Mouse (Mus musculus) midbrain, embryonic 11.5 days (tissue): Measurements from ENCODE around the gene Igf2r. TPM values are rescaled to one million over a fixed set of nuclear protein-coding genes. Genes with fewer than 3 reads are reported as not detected.

Source experiments
- ATAC-seq: fragments of 200-750 bp; cut with Nextera tagmentation; 2 replicates; pipeline ENCODE4 v1.8.0; 2017; ENCODE audit warnings: moderate TSS enrichment, moderate library complexity; ENCODE audit not compliant: low FRiP score
- DNase-seq: peaks from one replicate; pipeline ENCODE4 v3.0.0; 2015; ENCODE audit warnings: low spot score; ENCODE audit errors: missing footprints
- H3K27ac ChIP-seq: fragments of 300-500 bp; sonication (generic); 2 replicates; pipeline ENCODE4 v1.5.1; 2014; ENCODE audit warnings: low read depth, low read length
- H3K27me3 ChIP-seq: fragments of 300-500 bp; sonication (generic); 2 replicates; pipeline ENCODE4 v1.6.1; 2014; ENCODE audit warnings: mild to moderate bottlenecking, low read length, moderate library complexity, mixed read lengths; ENCODE audit not compliant: control insufficient read depth, insufficient read depth
- H3K36me3 ChIP-seq: fragments of 300-500 bp; sonication (generic); 2 replicates; pipeline ENCODE4 v1.6.1; 2014; ENCODE audit warnings: mild to moderate bottlenecking, low read length, moderate library complexity, mixed read lengths; ENCODE audit not compliant: control insufficient read depth, insufficient read depth
- H3K4me1 ChIP-seq: fragments of 300-500 bp; sonication (generic); 2 replicates; pipeline ENCODE4 v1.6.1; 2014; ENCODE audit warnings: low read length; ENCODE audit not compliant: control insufficient read depth, insufficient read depth
- H3K4me2 ChIP-seq: fragments of 300-500 bp; sonication (generic); 2 replicates; pipeline ENCODE4 v1.6.1; 2014; ENCODE audit warnings: mild to moderate bottlenecking, moderate library complexity
- H3K4me3 ChIP-seq: fragments of 300-500 bp; sonication (generic); 2 replicates; pipeline ENCODE4 v1.5.1; 2014; ENCODE audit warnings: low read depth, low read length
- H3K9ac ChIP-seq: fragments of 300-500 bp; sonication (generic); 2 replicates; pipeline ENCODE4 v1.6.1; 2014; ENCODE audit warnings: low read length
- H3K9me3 ChIP-seq: fragments of 300-500 bp; sonication (generic); 2 replicates; pipeline ENCODE4 v1.6.1; 2016; ENCODE audit warnings: low read length; ENCODE audit not compliant: control insufficient read depth
- WGBS: fragments of 180-500 bp; shearing (Covaris S2); extraction: QIAGEN DNeasy Blood & Tissue Kit; methylation state at CpG from one replicate; pipeline ENCODE4 v1.1.7; 2014; 5-methylcytosine and 5-hydroxymethylcytosine counted together
- polyA plus RNA-seq: library from polyadenylated mRNA; unstranded; fragments of >200 nt; fragmentation: Nextera tagmentation; extraction: Ambion mirVana; gene quantifications from 2 replicates; pipeline ENCODE4 v1.2.1, GENCODE M21; 2014

Gene Igf2r
- polyA plus RNA-seq, 1 experiment from 2014 or later: 14.9 TPM

- WGBS: 77% methylated on average over 1 of the region's 1 CpGs
- no peak overlapping the region for H3K27ac ChIP-seq
- H3K9ac ChIP-seq: no peak overlapping the region
- no peak overlapping the region for H3K4me2 ChIP-seq
- H3K4me3 ChIP-seq: no peak overlapping the region
- no peaks in the 10 kb centered on the region for H3K4me1 ChIP-seq
- no peaks in the 10 kb centered on the region for H3K9me3 ChIP-seq
- peaks cover 9% of the 10 kb centered on the region; the same call in 1 of the 2 replicates for H3K36me3 ChIP-seq
- H3K27me3 ChIP-seq: no peaks in the 10 kb centered on the region
- DNase-seq (no peak), ATAC-seq (no peak)
Observed at GRCm38 (mm10) chr17:12715032-12715431, 54.4 kb downstream of the Igf2r start.

DNA sequence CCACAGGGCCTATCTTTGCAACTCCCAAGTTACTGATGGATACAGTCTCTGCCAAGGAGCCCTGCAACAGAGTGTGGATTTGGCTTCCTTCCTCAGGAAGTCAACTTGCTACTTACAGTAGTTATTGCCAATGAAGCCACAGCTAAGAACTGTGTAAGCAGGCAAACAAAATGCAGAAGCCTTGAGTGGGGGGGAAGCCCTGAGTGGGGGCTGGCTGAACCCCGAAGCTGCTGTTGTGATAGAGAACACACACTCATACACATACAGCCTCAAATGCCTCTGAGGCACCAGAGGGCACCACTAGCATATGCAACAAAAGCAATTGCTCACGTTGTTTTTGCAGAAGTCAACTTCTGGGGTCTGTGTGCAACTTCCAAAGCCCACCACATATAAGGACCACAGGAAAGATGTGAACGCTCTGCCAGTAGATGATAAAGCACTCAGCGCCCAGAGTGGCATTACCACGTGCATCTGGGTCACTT, 55.3 kb downstream of the Igf2r start:
- DNase-seq: no peak
- WGBS: 88% methylated on average over 5 of the region's 5 CpGs
- H3K36me3 ChIP-seq: peaks cover 11% of the 10 kb centered on the region; the same call in 1 of the 2 replicates

GRCm38 (mm10) chr17:12712993-12713392, 56.5 kb downstream of the Igf2r start:
- ATAC-seq: no peak
- 77% methylated on average over 3 of the region's 3 CpGs for WGBS

More for the DNA sequence above, 55.3 kb downstream of the Igf2r start:
- no peak for ATAC-seq
- Histone ChIP-seq H3K9ac (no peak overlapping the region), H3K27me3 (no peaks in the 10 kb centered on the region), H3K27ac (no peak overlapping the region), H3K4me1 (no peaks in the 10 kb centered on the region), H3K4me2 (no peak overlapping the region), H3K9me3 (no peaks in the 10 kb centered on the region), H3K4me3 (no peak overlapping the region)

GRCm38 (mm10) chr17:12712191-12712590, 57.3 kb downstream of the Igf2r start:
- Histone ChIP-seq H3K4me2 (no peak overlapping the region), H3K27me3 (no peaks in the 10 kb centered on the region)

More at GRCm38 (mm10) chr17:12712993-12713392, 56.5 kb downstream of the Igf2r start:
- Histone ChIP-seq H3K4me1 (no peaks in the 10 kb centered on the region), H3K36me3 (peaks cover 15% of the 10 kb centered on the region), H3K27ac (no peak overlapping the region), H3K4me2 (no peak overlapping the region), H3K27me3 (no peaks in the 10 kb centered on the region), H3K9me3 (no peaks in the 10 kb centered on the region), H3K4me3 (no peak overlapping the region), H3K9ac (no peak overlapping the region)
- no peak for DNase-seq

DNA sequence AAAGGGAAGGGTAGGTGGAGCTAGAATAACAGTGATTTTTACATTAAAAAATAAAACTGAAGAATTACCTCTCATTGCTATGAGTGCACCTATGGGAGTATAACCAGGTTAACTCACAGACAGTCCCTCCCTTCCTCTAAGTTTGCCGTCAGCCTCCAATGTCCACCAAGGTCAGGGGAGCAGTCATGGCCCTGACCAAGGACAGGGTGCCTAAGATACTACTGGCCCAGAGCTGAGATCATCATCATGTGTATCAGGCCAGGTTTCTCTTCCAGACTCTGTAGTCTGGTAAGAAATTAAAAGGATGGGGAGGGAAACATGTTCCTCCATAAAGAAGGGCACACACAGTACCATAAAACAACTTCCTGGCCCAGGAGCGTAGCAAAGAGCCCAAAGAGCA, 58.5 kb downstream of the Igf2r start:
- H3K36me3 ChIP-seq: peaks cover 12% of the 10 kb centered on the region
- no peak overlapping the region for H3K27ac ChIP-seq
- DNase-seq (no peak), ATAC-seq (no peak)
- no peaks in the 10 kb centered on the region for H3K27me3 ChIP-seq
- H3K4me3 ChIP-seq: no peak overlapping the region
- H3K4me2 ChIP-seq: no peak overlapping the region
- H3K9me3 ChIP-seq: no peaks in the 10 kb centered on the region
- H3K9ac ChIP-seq: no peak overlapping the region
- WGBS: 96% methylated on average over 2 of the region's 2 CpGs
- no peaks in the 10 kb centered on the region for H3K4me1 ChIP-seq

More at GRCm38 (mm10) chr17:12712191-12712590, 57.3 kb downstream of the Igf2r start:
- Histone ChIP-seq H3K36me3 (peaks cover 15% of the 10 kb centered on the region), H3K4me3 (no peak overlapping the region), H3K9me3 (no peaks in the 10 kb centered on the region), H3K27ac (no peak overlapping the region), H3K4me1 (no peaks in the 10 kb centered on the region), H3K9ac (no peak overlapping the region)
- DNase-seq (no peak), ATAC-seq (no peak)

- WGBS: 85% methylated on average over 13 of the region's 13 CpGs
- Histone ChIP-seq H3K36me3 (peaks cover 12% of the 10 kb centered on the region), H3K27ac (no peak overlapping the region)
Observed at GRCm38 (mm10) chr17:12710050-12710780, 59.2 kb downstream of the Igf2r start.

DNA sequence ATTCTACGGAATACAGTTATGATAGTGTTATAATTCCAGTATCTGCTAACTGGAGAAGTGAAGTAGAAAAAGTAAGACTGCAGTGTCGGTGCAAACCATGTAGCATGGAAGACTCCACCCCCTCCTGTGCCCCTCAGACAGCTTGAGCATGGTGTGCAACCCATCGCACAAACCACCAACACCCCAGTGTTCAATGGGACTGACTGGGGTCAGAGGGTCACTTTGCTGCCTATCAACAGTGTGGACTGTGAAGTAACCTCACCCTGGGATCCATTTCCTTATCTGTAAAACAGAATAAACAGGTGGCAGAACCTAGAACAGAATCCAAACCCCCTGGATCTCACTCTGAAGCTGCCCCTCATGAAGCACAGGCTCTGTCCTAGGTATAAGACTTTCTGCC, 61.1 kb downstream of the Igf2r start:
- DNase-seq (no peak), ATAC-seq (no peak)
- Histone ChIP-seq H3K9ac (no peak overlapping the region), H3K27me3 (no peaks in the 10 kb centered on the region), H3K27ac (no peak overlapping the region), H3K4me2 (no peak overlapping the region), H3K9me3 (no peaks in the 10 kb centered on the region), H3K4me3 (no peak overlapping the region), H3K4me1 (no peaks in the 10 kb centered on the region), H3K36me3 (peaks cover 14% of the 10 kb centered on the region; the same call in 1 of the 2 replicates)
- 90% methylated on average over 3 of the region's 3 CpGs for WGBS

More at GRCm38 (mm10) chr17:12710050-12710780, 59.2 kb downstream of the Igf2r start:
- DNase-seq: no peak
- H3K9ac ChIP-seq: no peak overlapping the region
- H3K27me3 ChIP-seq: no peaks in the 10 kb centered on the region
- no peak overlapping the region for H3K4me2 ChIP-seq
- no peak for ATAC-seq
- H3K9me3 ChIP-seq: no peaks in the 10 kb centered on the region
- no peaks in the 10 kb centered on the region for H3K4me1 ChIP-seq
- no peak overlapping the region for H3K4me3 ChIP-seq

DNA sequence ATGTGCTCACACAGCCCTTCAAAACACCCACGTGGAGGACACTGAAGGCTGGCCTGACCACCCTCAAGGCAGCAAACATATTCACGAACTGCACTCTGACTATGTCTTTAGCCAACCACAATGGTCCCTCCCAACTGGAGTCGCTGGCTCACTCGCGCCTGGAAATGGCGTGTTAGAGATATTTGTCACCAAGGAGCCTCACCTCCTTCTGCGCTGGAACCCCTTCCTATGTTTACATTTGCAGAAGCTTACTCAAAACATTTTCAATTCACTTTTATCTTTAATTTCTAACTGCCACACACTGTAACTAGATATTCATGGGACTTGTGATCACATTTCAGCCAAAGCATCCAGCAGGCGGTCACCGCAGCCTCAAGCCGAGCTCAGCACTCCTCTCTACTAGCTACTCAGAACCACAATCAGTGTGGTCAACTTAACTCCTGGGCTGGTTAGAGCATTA, 62.8 kb downstream of the Igf2r start:
- DNase-seq (no peak), ATAC-seq (no peak)
- H3K9me3 ChIP-seq: no peaks in the 10 kb centered on the region
- H3K9ac ChIP-seq: no peak overlapping the region
- peaks cover 12% of the 10 kb centered on the region for H3K36me3 ChIP-seq
- no peaks in the 10 kb centered on the region for H3K27me3 ChIP-seq
- H3K4me3 ChIP-seq: no peak overlapping the region
- 89% methylated on average over 10 of the region's 10 CpGs for WGBS
- no peak overlapping the region for H3K27ac ChIP-seq
- H3K4me1 ChIP-seq: no peaks in the 10 kb centered on the region
- no peak overlapping the region for H3K4me2 ChIP-seq

- no peaks in the 10 kb centered on the region for H3K27me3 ChIP-seq
- no peak overlapping the region for H3K4me3 ChIP-seq
- WGBS: 87% methylated on average over 5 of the region's 5 CpGs
- H3K9me3 ChIP-seq: no peaks in the 10 kb centered on the region
- no peak for ATAC-seq
- H3K36me3 ChIP-seq: peaks cover 20% of the 10 kb centered on the region
- DNase-seq: no peak
- no peaks in the 10 kb centered on the region for H3K4me1 ChIP-seq
- no peak overlapping the region for H3K9ac ChIP-seq
- H3K4me2 ChIP-seq: no peak overlapping the region
- no peak overlapping the region for H3K27ac ChIP-seq
Observed at GRCm38 (mm10) chr17:12702901-12703300, 66.6 kb downstream of the Igf2r start.
